Mouse (Mus musculus) MN1 (cell line): ENCODE results near the gene Prelid1.
A peak's percentile ranks its signal among the peaks of the same experiment; 100 is the strongest.

Source experiments
- DNase-seq: peaks from one replicate; pipeline ENCODE4 v3.0.0-alpha.2; 2016; ENCODE audit warnings: low spot score

Gene Prelid1

GRCm38 (mm10) chr13:55319931-55320533 lies at the start of gene Prelid1:
Gene Prelid1 (plus strand): TSS chr13:55320500.
- peak; percentile 76 for DNase-seq

- peak; percentile 11 for DNase-seq
These were observed 43.1 kb upstream of the Prelid1 start for GRCm38 (mm10) chr13:55277203-55277602.

- DNase-seq, result no peak
These were observed 42.7 kb upstream of the Prelid1 start for GRCm38 (mm10) chr13:55277646-55278045.

- peak; percentile 16 for DNase-seq
These were observed 31.4 kb upstream of the Prelid1 start for GRCm38 (mm10) chr13:55288854-55289253.

GRCm38 (mm10) chr13:55296760-55297159 lies 23.5 kb upstream of the Prelid1 start:
- DNase-seq, result no peak

- no peak for DNase-seq
These were observed 19.4 kb upstream of the Prelid1 start for GRCm38 (mm10) chr13:55300913-55301312.

GRCm38 (mm10) chr13:55312028-55312630 lies 8.2 kb upstream of the Prelid1 start:
- no peak for DNase-seq

- DNase-seq, result no peak
These were observed 7.2 kb upstream of the Prelid1 start for GRCm38 (mm10) chr13:55313051-55313450.

GRCm38 (mm10) chr13:55314891-55315412 lies 5.3 kb upstream of the Prelid1 start:
- no peak for DNase-seq

- no peak for DNase-seq
These were observed 1.9 kb upstream of the Prelid1 start for GRCm38 (mm10) chr13:55318351-55318750.

- peak; percentile 92 for DNase-seq
These were observed 1.3 kb downstream of the Prelid1 start, which contains the start of gene Rab24 for GRCm38 (mm10) chr13:55321434-55322129. Gene Rab24 (minus strand): TSS chr13:55321946.

GRCm38 (mm10) chr13:55322130-55322825 lies 2.0 kb downstream of the Prelid1 start:
- DNase-seq, result peak; percentile 81

- peak; percentile 66 for DNase-seq
These were observed 5.3 kb downstream of the Prelid1 start for GRCm38 (mm10) chr13:55325596-55325995.

GRCm38 (mm10) chr13:55327169-55327568 lies 6.9 kb downstream of the Prelid1 start:
- no peak for DNase-seq

- DNase-seq, result peak; percentile 94
These were observed 7.3 kb downstream of the Prelid1 start for GRCm38 (mm10) chr13:55327633-55328032.

- DNase-seq, result no peak
These were observed 7.9 kb downstream of the Prelid1 start for GRCm38 (mm10) chr13:55328171-55328570.

GRCm38 (mm10) chr13:55328641-55329040 lies 8.3 kb downstream of the Prelid1 start:
- no peak for DNase-seq

- no peak for DNase-seq
These were observed 8.9 kb downstream of the Prelid1 start for GRCm38 (mm10) chr13:55329109-55329682.

- DNase-seq, result peak; percentile 89
These were observed 9.6 kb downstream of the Prelid1 start, which contains the start of gene Mxd3 for GRCm38 (mm10) chr13:55329683-55330566. Gene Mxd3 (minus strand): TSS chr13:55329823.

- DNase-seq, result peak; percentile 97
These were observed 10.5 kb downstream of the Prelid1 start for GRCm38 (mm10) chr13:55330567-55331400.
